ENCODE assay signal across 15 mouse cellular contexts in genomic region chr8:12439846-12440245, GRCm38 (mm10). TPM values are rescaled to one million over a fixed set of nuclear protein-coding genes. Genes with fewer than 3 reads are reported as not detected.
"Had no signal": no experiment of that assay in that cellular context is flagged by ENCODE, and none has a peak within 500 bp of the region (broad histone marks: within the 10 kb centered on the region; RNA-seq: fewer than 3 reads in every experiment).

No protein-coding gene starts in this region.

- DNase-seq: layer of hippocampus, adult 9-11 months; liver; liver, embryonic 13.5 days; liver, postnatal 0 days; lung, postnatal 14 days; right cerebral cortex, adult 18-20 months; thymus, adult 18-20 months; thymus, postnatal 14 days had no signal

- H3K4me2 ChIP-seq: limb, embryonic 12.5 days; liver, embryonic 13.5 days; lung, embryonic 15.5 days; midbrain, embryonic 12.5 days had no signal

- H3K9me3 ChIP-seq: limb, embryonic 12.5 days; liver, embryonic 13.5 days; lung, embryonic 15.5 days; midbrain, embryonic 12.5 days had no signal

- H3K36me3 ChIP-seq: limb, embryonic 12.5 days; liver, embryonic 13.5 days; lung, embryonic 15.5 days; midbrain, embryonic 12.5 days had no signal

- H3K9ac ChIP-seq: limb, embryonic 12.5 days; liver, embryonic 13.5 days; liver, postnatal 0 days; lung, embryonic 15.5 days; midbrain, embryonic 12.5 days had no signal

- H3K27ac ChIP-seq: limb, embryonic 12.5 days; liver, embryonic 13.5 days; lung, embryonic 15.5 days; macrophage; midbrain, embryonic 12.5 days had no signal

- H3K4me1 ChIP-seq: limb, embryonic 12.5 days; liver, embryonic 13.5 days; lung, embryonic 15.5 days; megakaryocyte, embryonic 14.5 days had no signal

- ATAC-seq: intestine, postnatal 0 days; liver, postnatal 0 days; midbrain, embryonic 16.5 days had no signal

- H3K4me3 ChIP-seq: limb, embryonic 12.5 days; liver, embryonic 13.5 days; lung, embryonic 15.5 days; megakaryocyte, embryonic 14.5 days; midbrain, embryonic 12.5 days had no signal

RNA-seq across cellular contexts. Expression of gene Sox1, which starts 44.8 kb away (rescaled TPM):
- polyA plus RNA-seq: intestine, postnatal 0 days; limb, embryonic 12.5 days; liver, embryonic 13.5 days; liver, postnatal 0 days; lung, embryonic 15.5 days; macrophage had no signal
